Mouse (Mus musculus): ENCODE results near the gene Fgr. TPM values are rescaled to one million over a fixed set of nuclear protein-coding genes. Genes with fewer than 3 reads are reported as not detected.

The Fgr gene
- polyA plus RNA-seq, 1 experiment from 2014 or later, result 0.45 TPM

- Histone ChIP-seq H3K4me3 (ENCODE audit: low read length) (peak within 1 kb of the TSS; percentile 98), H3K4me1 (ENCODE audit: control insufficient read depth, insufficient read depth, low read length) (peaks cover 47% of the 10 kb centered on the region), H3K27ac (ENCODE audit: low read depth, low read length) (peak within 1 kb of the TSS; percentile 98), H3K27me3 (ENCODE audit: control insufficient read depth, insufficient read depth, low read length) (no peaks in the 10 kb centered on the region), H3K4me2 (replicated peaks; ENCODE audit: low read depth, low read length) (peak within 1 kb of the TSS; percentile 88), H3K9ac (ENCODE audit: low read depth, low read length) (peak within 1 kb of the TSS; percentile 99), H3K36me3 (ENCODE audit: control insufficient read depth, insufficient read depth, low read length) (no peaks in the 10 kb centered on the region), H3K9me3 (ENCODE audit: control insufficient read depth, low read length) (no peaks in the 10 kb centered on the region)
- peak; percentile 79 for ATAC-seq (ENCODE audit: low FRiP score, low TSS enrichment)
- WGBS, result under 1% methylated on average over 58 of the region's 66 CpGs
Observed at GRCm38 (mm10) chr4:133011028-133011820, 37.3 kb downstream of the Fgr start, which contains the start of gene Ahdc1. Ahdc1 (plus strand) TSS chr4:133011260.

- Histone ChIP-seq H3K9ac (ENCODE audit: low read depth, low read length) (peak overlapping the region; percentile 99), H3K4me3 (ENCODE audit: low read length) (peak overlapping the region; percentile 98), H3K36me3 (ENCODE audit: control insufficient read depth, insufficient read depth, low read length) (no peaks in the 10 kb centered on the region), H3K27me3 (ENCODE audit: control insufficient read depth, insufficient read depth, low read length) (no peaks in the 10 kb centered on the region), H3K4me1 (ENCODE audit: control insufficient read depth, insufficient read depth, low read length) (peaks cover 56% of the 10 kb centered on the region), H3K4me2 (replicated peaks; ENCODE audit: low read depth, low read length) (peak overlapping the region; percentile 88), H3K27ac (ENCODE audit: low read depth, low read length) (peak overlapping the region; percentile 98), H3K9me3 (ENCODE audit: control insufficient read depth, low read length) (no peaks in the 10 kb centered on the region)
- no peak for ATAC-seq (ENCODE audit: low FRiP score, low TSS enrichment)
- WGBS, result 1% methylated on average over 64 of the region's 84 CpGs
Observed at GRCm38 (mm10) chr4:133011821-133012775, 38.2 kb downstream of the Fgr start.

- peak overlapping the region; percentile 88 for H3K4me2 ChIP-seq (replicated peaks; ENCODE audit: low read depth, low read length)
- H3K36me3 ChIP-seq (ENCODE audit: control insufficient read depth, insufficient read depth, low read length), result no peaks in the 10 kb centered on the region
- peak; percentile 21 for ATAC-seq (ENCODE audit: low FRiP score, low TSS enrichment)
- peak overlapping the region; percentile 98 for H3K4me3 ChIP-seq (ENCODE audit: low read length)
- H3K9ac ChIP-seq (ENCODE audit: low read depth, low read length), result peak overlapping the region; percentile 99
- no peaks in the 10 kb centered on the region for H3K27me3 ChIP-seq (ENCODE audit: control insufficient read depth, insufficient read depth, low read length)
- H3K9me3 ChIP-seq (ENCODE audit: control insufficient read depth, low read length), result no peaks in the 10 kb centered on the region
- WGBS, result 2% methylated on average over 17 of the region's 17 CpGs
- peak overlapping the region; percentile 98 for H3K27ac ChIP-seq (ENCODE audit: low read depth, low read length)
- peaks cover 58% of the 10 kb centered on the region for H3K4me1 ChIP-seq (ENCODE audit: control insufficient read depth, insufficient read depth, low read length)
Observed at GRCm38 (mm10) chr4:133012776-133013265, 38.9 kb downstream of the Fgr start.

GRCm38 (mm10) chr4:133013266-133013891 is 39.5 kb downstream of the Fgr start:
- peak overlapping the region; percentile 98 for H3K27ac ChIP-seq (ENCODE audit: low read depth, low read length)
- peak; percentile 53 for ATAC-seq (ENCODE audit: low FRiP score, low TSS enrichment)
- H3K9ac ChIP-seq (ENCODE audit: low read depth, low read length), result peak overlapping the region; percentile 99
- peaks cover 58% of the 10 kb centered on the region for H3K4me1 ChIP-seq (ENCODE audit: control insufficient read depth, insufficient read depth, low read length)
- peak overlapping the region; percentile 98 for H3K4me3 ChIP-seq (ENCODE audit: low read length)
- WGBS, result 4% methylated on average over 12 of the region's 18 CpGs
- H3K9me3 ChIP-seq (ENCODE audit: control insufficient read depth, low read length), result no peaks in the 10 kb centered on the region
- H3K27me3 ChIP-seq (ENCODE audit: control insufficient read depth, insufficient read depth, low read length), result no peaks in the 10 kb centered on the region
- H3K4me2 ChIP-seq (replicated peaks; ENCODE audit: low read depth, low read length), result peak overlapping the region; percentile 88
- H3K36me3 ChIP-seq (ENCODE audit: control insufficient read depth, insufficient read depth, low read length), result peaks cover 5% of the 10 kb centered on the region; the same call in 1 of the 2 replicates

GRCm38 (mm10) chr4:133014088-133014487 is 40.2 kb downstream of the Fgr start:
- H3K9me3 ChIP-seq (ENCODE audit: control insufficient read depth, low read length), result no peaks in the 10 kb centered on the region
- peak overlapping the region; percentile 98; the same call in 1 of the 2 replicates for H3K4me3 ChIP-seq (ENCODE audit: low read length)
- H3K4me1 ChIP-seq (ENCODE audit: control insufficient read depth, insufficient read depth, low read length), result peaks cover 58% of the 10 kb centered on the region
- ATAC-seq (ENCODE audit: low FRiP score, low TSS enrichment), result no peak
- H3K36me3 ChIP-seq (ENCODE audit: control insufficient read depth, insufficient read depth, low read length), result peaks cover 6% of the 10 kb centered on the region; the same call in 1 of the 2 replicates
- 29% methylated on average over 5 of the region's 5 CpGs for WGBS
- H3K27me3 ChIP-seq (ENCODE audit: control insufficient read depth, insufficient read depth, low read length), result no peaks in the 10 kb centered on the region
- H3K9ac ChIP-seq (ENCODE audit: low read depth, low read length), result peak overlapping the region; percentile 99; the same call in 1 of the 2 replicates
- no peak overlapping the region; the same call in 1 of the 2 replicates for H3K27ac ChIP-seq (ENCODE audit: low read depth, low read length)
- peak overlapping the region; percentile 88 for H3K4me2 ChIP-seq (replicated peaks; ENCODE audit: low read depth, low read length)

- peak overlapping the region; percentile 37; the same call in 1 of the 2 replicates for H3K9ac ChIP-seq (ENCODE audit: low read depth, low read length)
- H3K9me3 ChIP-seq (ENCODE audit: control insufficient read depth, low read length), result no peaks in the 10 kb centered on the region
- H3K4me3 ChIP-seq (ENCODE audit: low read length), result no peak overlapping the region
- peak overlapping the region; percentile 37; the same call in 1 of the 2 replicates for H3K27ac ChIP-seq (ENCODE audit: low read depth, low read length)
- no peak for ATAC-seq (ENCODE audit: low FRiP score, low TSS enrichment)
- H3K4me2 ChIP-seq (replicated peaks; ENCODE audit: low read depth, low read length), result peak overlapping the region; percentile 88; the same call in 1 of the 2 replicates
- peaks cover 67% of the 10 kb centered on the region for H3K4me1 ChIP-seq (ENCODE audit: control insufficient read depth, insufficient read depth, low read length)
- H3K36me3 ChIP-seq (ENCODE audit: control insufficient read depth, insufficient read depth, low read length), result peaks cover 6% of the 10 kb centered on the region; the same call in 1 of the 2 replicates
- 42% methylated on average over 10 of the region's 10 CpGs for WGBS
- H3K27me3 ChIP-seq (ENCODE audit: control insufficient read depth, insufficient read depth, low read length), result no peaks in the 10 kb centered on the region
Observed at GRCm38 (mm10) chr4:133014896-133015709, 41.2 kb downstream of the Fgr start.

GRCm38 (mm10) chr4:133015710-133016651 is 42.1 kb downstream of the Fgr start:
- H3K27me3 ChIP-seq (ENCODE audit: control insufficient read depth, insufficient read depth, low read length), result no peaks in the 10 kb centered on the region
- peak overlapping the region; percentile 40; the same call in 1 of the 2 replicates for H3K9ac ChIP-seq (ENCODE audit: low read depth, low read length)
- peaks cover 6% of the 10 kb centered on the region; the same call in 1 of the 2 replicates for H3K36me3 ChIP-seq (ENCODE audit: control insufficient read depth, insufficient read depth, low read length)
- 25% methylated on average over 9 of the region's 9 CpGs for WGBS
- no peaks in the 10 kb centered on the region for H3K9me3 ChIP-seq (ENCODE audit: control insufficient read depth, low read length)
- peak overlapping the region; percentile 21 for H3K4me2 ChIP-seq (replicated peaks; ENCODE audit: low read depth, low read length)
- H3K4me1 ChIP-seq (ENCODE audit: control insufficient read depth, insufficient read depth, low read length), result peaks cover 72% of the 10 kb centered on the region
- H3K4me3 ChIP-seq (ENCODE audit: low read length), result no peak overlapping the region
- no peak for ATAC-seq (ENCODE audit: low FRiP score, low TSS enrichment)
- H3K27ac ChIP-seq (ENCODE audit: low read depth, low read length), result peak overlapping the region; percentile 59; the same call in 1 of the 2 replicates

Measured in kidney, embryonic 14.5 days (tissue).